Mouse (Mus musculus) left cerebral cortex, postnatal 4 days (tissue): Measurements from ENCODE around the gene Gm5105. TPM values are rescaled to one million over a fixed set of nuclear protein-coding genes. Genes with fewer than 3 reads are reported as not detected.

Experiments used
- DNase-seq: peaks from one replicate; pipeline ENCODE4 v3.0.0-alpha.2; 2022
- intact Hi-C: fragments of 180-260 bp; cut with DNase I; formaldehyde crosslinking; loops from one replicate; pipeline ENCODE4 v1.15.1; 2025
- total RNA-seq, 2 experiments: library from RNA; stranded (reverse); gene quantifications; 2 replicates each; pipeline ENCODE4 v1.2.3; 2021

Gm5105 gene
- total RNA-seq, 2 experiments from 2014 or later = not detected

GRCm38 (mm10) chr3:138069756-138070511 is 2.7 kb upstream of the Gm5105 start:
- no peak for DNase-seq
- intact Hi-C loops = no loop called here

GRCm38 (mm10) chr3:138068103-138068502 is 915 bp upstream of the Gm5105 start:
- DNase-seq = no peak
- intact Hi-C loops = no loop called here

- no peak for DNase-seq
- intact Hi-C loops = no loop called here
Measured at GRCm38 (mm10) chr3:138066348-138066856, 786 bp downstream of the Gm5105 start.

- DNase-seq = no peak
- intact Hi-C loops = no loop called here
Measured at GRCm38 (mm10) chr3:138065930-138066329, 1.3 kb downstream of the Gm5105 start.

GRCm38 (mm10) chr3:138064732-138065645 is 2.2 kb downstream of the Gm5105 start, which contains the start of gene 1110002E22Rik:
Gene 1110002E22Rik, plus strand, starts transcription at chr3:138065052.
- no peak for DNase-seq
- intact Hi-C loops = no loop called here

- intact Hi-C loops = no loop called here
- peak; percentile 70 for DNase-seq
Measured at GRCm38 (mm10) chr3:138063731-138064329, 3.4 kb downstream of the Gm5105 start.

GRCm38 (mm10) chr3:138062673-138063072 is 4.5 kb downstream of the Gm5105 start:
- DNase-seq = no peak
- intact Hi-C loops = no loop called here

- DNase-seq = no peak
- intact Hi-C loops = no loop called here
Measured at GRCm38 (mm10) chr3:138061205-138061911, 5.8 kb downstream of the Gm5105 start.

- intact Hi-C loops = no loop called here
- no peak for DNase-seq
Measured at GRCm38 (mm10) chr3:138060429-138060828, 6.8 kb downstream of the Gm5105 start.

GRCm38 (mm10) chr3:138058226-138058625 is 9.0 kb downstream of the Gm5105 start:
- intact Hi-C loops = no loop called here
- no peak for DNase-seq

- intact Hi-C loops = no loop called here
- DNase-seq = no peak
Measured at GRCm38 (mm10) chr3:138056976-138057375, 10.2 kb downstream of the Gm5105 start.

GRCm38 (mm10) chr3:138053969-138054368 is 13.2 kb downstream of the Gm5105 start:
- no peak for DNase-seq
- intact Hi-C loops = no loop called here

- no peak for DNase-seq
- intact Hi-C loops = no loop called here
Measured at GRCm38 (mm10) chr3:138051431-138051830, 15.8 kb downstream of the Gm5105 start.

- intact Hi-C loops = no loop called here
- no peak for DNase-seq
Measured at GRCm38 (mm10) chr3:138050772-138051171, 16.4 kb downstream of the Gm5105 start.

GRCm38 (mm10) chr3:138049555-138049954 is 17.6 kb downstream of the Gm5105 start:
- intact Hi-C loops = no loop called here
- DNase-seq = no peak

GRCm38 (mm10) chr3:138043316-138043715 is 23.9 kb downstream of the Gm5105 start:
- intact Hi-C loops = no loop called here
- DNase-seq = peak; percentile 25

GRCm38 (mm10) chr3:138041591-138042301 is 25.4 kb downstream of the Gm5105 start:
- intact Hi-C loops = no loop called here
- no peak for DNase-seq

- intact Hi-C loops = no loop called here
Measured at GRCm38 (mm10) chr3:138040938-138041337, 26.2 kb downstream of the Gm5105 start.

GRCm38 (mm10) chr3:138033986-138034385 is 33.2 kb downstream of the Gm5105 start:
- no peak for DNase-seq
- intact Hi-C loops = no loop called here

More at GRCm38 (mm10) chr3:138040938-138041337, 26.2 kb downstream of the Gm5105 start:
- no peak for DNase-seq

- no peak for DNase-seq
Measured at GRCm38 (mm10) chr3:138030563-138030962, 36.6 kb downstream of the Gm5105 start.

More at GRCm38 (mm10) chr3:138030563-138030962, 36.6 kb downstream of the Gm5105 start:
- intact Hi-C loops = no loop called here
